Mouse (Mus musculus) testis, postnatal 14 days (tissue): Measurements from ENCODE around the gene Syt1.

ENCODE experiments used
- DNase-seq: peaks from one replicate; pipeline ENCODE4 v3.0.0; 2021; ENCODE audit warnings: low spot score

The Syt1 gene

GRCm38 (mm10) chr10:108885769-108886168, 125.0 kb downstream of the Syt1 start:
- no peak for DNase-seq

GRCm38 (mm10) chr10:108884520-108884919, 126.3 kb downstream of the Syt1 start:
- no peak for DNase-seq

- no peak for DNase-seq
Measured at GRCm38 (mm10) chr10:108880372-108880771, 130.4 kb downstream of the Syt1 start.

GRCm38 (mm10) chr10:108875730-108876129, 135.1 kb downstream of the Syt1 start:
- DNase-seq = no peak

GRCm38 (mm10) chr10:108874687-108875086, 136.1 kb downstream of the Syt1 start:
- no peak for DNase-seq

GRCm38 (mm10) chr10:108872359-108872758, 138.4 kb downstream of the Syt1 start:
- no peak for DNase-seq

GRCm38 (mm10) chr10:108870586-108870985, 140.2 kb downstream of the Syt1 start:
- DNase-seq = no peak

- DNase-seq = no peak
Measured at GRCm38 (mm10) chr10:108868136-108868535, 142.6 kb downstream of the Syt1 start.

GRCm38 (mm10) chr10:108867202-108867601, 143.6 kb downstream of the Syt1 start:
- no peak for DNase-seq

- DNase-seq = no peak
Measured at GRCm38 (mm10) chr10:108865586-108865985, 145.2 kb downstream of the Syt1 start.

- DNase-seq = no peak
Measured at GRCm38 (mm10) chr10:108855986-108856385, 154.8 kb downstream of the Syt1 start.

- DNase-seq = no peak
Measured at GRCm38 (mm10) chr10:108852757-108853156, 158.0 kb downstream of the Syt1 start.

- no peak for DNase-seq
Measured at GRCm38 (mm10) chr10:108837434-108837833, 173.3 kb downstream of the Syt1 start.

- no peak for DNase-seq
Measured at GRCm38 (mm10) chr10:108832248-108832647, 178.5 kb downstream of the Syt1 start.

- no peak for DNase-seq
Measured at GRCm38 (mm10) chr10:108831801-108832200, 179.0 kb downstream of the Syt1 start.

GRCm38 (mm10) chr10:108822273-108822672, 188.5 kb downstream of the Syt1 start:
- no peak for DNase-seq

GRCm38 (mm10) chr10:108815339-108815738, 195.4 kb downstream of the Syt1 start:
- no peak for DNase-seq

GRCm38 (mm10) chr10:108804380-108804779, 206.4 kb downstream of the Syt1 start:
- no peak for DNase-seq

GRCm38 (mm10) chr10:108800776-108801175, 210.0 kb downstream of the Syt1 start:
- DNase-seq = no peak

- no peak for DNase-seq
Measured at GRCm38 (mm10) chr10:108798826-108799225, 212.0 kb downstream of the Syt1 start.

GRCm38 (mm10) chr10:108782817-108783216, 228.0 kb downstream of the Syt1 start:
- DNase-seq = no peak

GRCm38 (mm10) chr10:108780614-108781013, 230.2 kb downstream of the Syt1 start:
- DNase-seq = no peak

- no peak for DNase-seq
Measured at GRCm38 (mm10) chr10:108776735-108777134, 234.0 kb downstream of the Syt1 start.

- DNase-seq = no peak
Measured at GRCm38 (mm10) chr10:108771081-108771480, 239.7 kb downstream of the Syt1 start.

GRCm38 (mm10) chr10:108765564-108765963, 245.2 kb downstream of the Syt1 start:
- DNase-seq = no peak
